Mouse (Mus musculus) MEL (cell line): ENCODE measurements around the gene Stac2. TPM values are rescaled to one million over a fixed set of nuclear protein-coding genes. Genes with fewer than 3 reads are reported as not detected.

Experiments used
- DNase-seq: peaks from one replicate; pipeline ENCODE4 v3.0.0; 2011; ENCODE audit warnings: low read depth, low spot score
- H3K27ac ChIP-seq: 2 replicates; pipeline ENCODE4 v1.5.1; 2012; ENCODE audit warnings: low read depth, mild to moderate bottlenecking, control low read depth, low read length, moderate library complexity; ENCODE audit not compliant: control insufficient read depth
- H3K27me3 ChIP-seq, 2 experiments: fragments of 150-350 bp in 1 of 2; sonication (generic) in 1 of 2; 2 replicates each; pipeline ENCODE4 v1.6.1; 2012; ENCODE audit warnings: low read length in 2 of 2, mild to moderate bottlenecking in 2 of 2, improper control_type of control experiment in 1 of 2, moderate library complexity in 1 of 2; ENCODE audit not compliant: insufficient read depth in 2 of 2, control insufficient read depth in 1 of 2
- H3K36me3 ChIP-seq, 2 experiments: 2 replicates each; pipeline ENCODE4 v1.6.1; 2012 to 2014; ENCODE audit warnings: low read length in 2 of 2, improper control_type of control experiment in 1 of 2, inconsistent platforms in 1 of 2, mild to moderate bottlenecking in 1 of 2; ENCODE audit not compliant: insufficient read depth in 2 of 2, control insufficient read depth in 1 of 2
- H3K4me1 ChIP-seq, 2 experiments: fragments of 150-350 bp in 1 of 2; sonication (generic) in 1 of 2; 2 replicates each; pipeline ENCODE4 v1.6.1; 2012; ENCODE audit warnings: low read length in 2 of 2, improper control_type of control experiment in 1 of 2, mild to moderate bottlenecking in 1 of 2; ENCODE audit not compliant: insufficient read depth in 2 of 2, control insufficient read depth in 1 of 2
- H3K4me3 ChIP-seq, 2 experiments: fragments of 150-350 bp in 1 of 2; sonication (generic) in 1 of 2; 2 replicates each; pipeline ENCODE4 v1.5.1; 2012; ENCODE audit warnings: low read depth in 2 of 2, low read length in 2 of 2, mild to moderate bottlenecking in 2 of 2, moderate library complexity in 2 of 2, control low read depth in 1 of 2, improper control_type of control experiment in 1 of 2; ENCODE audit not compliant: control insufficient read depth in 1 of 2, insufficient read depth in 1 of 2
- H3K79me2 ChIP-seq: 2 replicates; pipeline ENCODE4 v1.6.1; 2012; ENCODE audit warnings: mild to moderate bottlenecking, low read length, moderate library complexity; ENCODE audit not compliant: control insufficient read depth, poor library complexity, insufficient read depth
- H3K9ac ChIP-seq: 2 replicates; pipeline ENCODE4 v1.6.1; 2012; ENCODE audit warnings: low read depth, mild to moderate bottlenecking, control low read depth, low read length, moderate library complexity; ENCODE audit not compliant: control insufficient read depth, poor library complexity, severe bottlenecking
- H3K9me3 ChIP-seq: fragments of 150-350 bp; sonication (generic); replicated peaks from 2 replicates; pipeline ENCODE4 v1.6.1; 2012; ENCODE audit warnings: mild to moderate bottlenecking, low read length, improper control_type of control experiment, moderate library complexity; ENCODE audit not compliant: insufficient read depth
- BHLHE40 ChIP-seq: IDR thresholded peaks from 2 replicates; pipeline ENCODE4 v1.6.1; 2012; ENCODE audit warnings: low read depth, mild to moderate bottlenecking, inconsistent platforms, low read length, improper control_type of control experiment, borderline replicate concordance
- CHD2 ChIP-seq: IDR thresholded peaks from 2 replicates; pipeline ENCODE4 v1.6.1; 2011; ENCODE audit warnings: low read length, improper control_type of control experiment
- CTCF ChIP-seq, 3 experiments: IDR thresholded peaks in 2 of 3; conservative IDR thresholded peaks in 1 of 3; 2 replicates each; pipeline ENCODE4 v1.5.1; 2011 to 2012; ENCODE audit warnings: low read length in 3 of 3, low read depth in 2 of 3, mild to moderate bottlenecking in 2 of 3, improper control_type of control experiment in 1 of 3, inconsistent platforms in 1 of 3, mixed read lengths in 1 of 3, moderate library complexity in 1 of 3; ENCODE audit not compliant: control insufficient read depth in 1 of 3, insufficient read depth in 1 of 3, poor library complexity in 1 of 3, severe bottlenecking in 1 of 3
- E2F4 ChIP-seq: IDR thresholded peaks from 2 replicates; pipeline ENCODE4 v1.6.1; 2011; ENCODE audit warnings: low read depth, low read length, improper control_type of control experiment, borderline replicate concordance
- EP300 ChIP-seq, 2 experiments: IDR thresholded peaks; 2 replicates each; pipeline ENCODE4 v1.6.1; 2011; ENCODE audit warnings: improper control_type of control experiment in 2 of 2, low read length in 2 of 2, low read depth in 1 of 2, mild to moderate bottlenecking in 1 of 2
- ETS1 ChIP-seq: IDR thresholded peaks from 2 replicates; pipeline ENCODE4 v1.6.1; 2012; ENCODE audit warnings: low read depth, mild to moderate bottlenecking, inconsistent platforms, low read length, improper control_type of control experiment, moderate library complexity
- GATA1 ChIP-seq: IDR thresholded peaks from 2 replicates; pipeline ENCODE4 v1.6.1; 2011; ENCODE audit warnings: low read depth, low read length, improper control_type of control experiment
- JUND ChIP-seq: IDR thresholded peaks from 2 replicates; pipeline ENCODE4 v1.6.1; 2011; ENCODE audit warnings: low read depth, mild to moderate bottlenecking, improper control_type of control experiment, low read length
- KAT2A ChIP-seq: conservative IDR thresholded peaks from 2 replicates; pipeline ENCODE4 v1.6.1; 2012; ENCODE audit warnings: low read depth, low read length, improper control_type of control experiment, inconsistent platforms
- MAX ChIP-seq: IDR thresholded peaks from 2 replicates; pipeline ENCODE4 v1.6.1; 2011; ENCODE audit warnings: low read length, improper control_type of control experiment
- MAZ ChIP-seq: IDR thresholded peaks from 2 replicates; pipeline ENCODE4 v1.6.1; 2012; ENCODE audit warnings: low read depth, mild to moderate bottlenecking, inconsistent platforms, low read length, improper control_type of control experiment
- MYB ChIP-seq: IDR thresholded peaks from 2 replicates; pipeline ENCODE4 v1.6.1; 2011; ENCODE audit warnings: mild to moderate bottlenecking, low read depth, low read length, improper control_type of control experiment
- MYC ChIP-seq: IDR thresholded peaks from 2 replicates; pipeline ENCODE4 v1.6.1; 2011; ENCODE audit warnings: low read depth, mild to moderate bottlenecking, low read length, improper control_type of control experiment, moderate library complexity
- NRF1 ChIP-seq: IDR thresholded peaks from 2 replicates; pipeline ENCODE4 v1.6.1; 2014; ENCODE audit warnings: low read depth, mild to moderate bottlenecking, inconsistent platforms, low read length, improper control_type of control experiment, moderate library complexity; ENCODE audit not compliant: poor library complexity, insufficient read depth, severe bottlenecking
- POLR2A ChIP-seq, 2 experiments: IDR thresholded peaks; 2 replicates each; pipeline ENCODE4 v1.6.1; 2011 to 2012; ENCODE audit warnings: low read length in 2 of 2, mild to moderate bottlenecking in 2 of 2, control low read depth in 1 of 2, improper control_type of control experiment in 1 of 2, low read depth in 1 of 2, moderate library complexity in 1 of 2; ENCODE audit not compliant: control insufficient read depth in 1 of 2, insufficient read depth in 1 of 2, poor library complexity in 1 of 2
- POLR2AphosphoS5 ChIP-seq: IDR thresholded peaks from 2 replicates; pipeline ENCODE4 v1.6.1; 2012; ENCODE audit warnings: low read depth, borderline replicate concordance, mild to moderate bottlenecking, inconsistent platforms, low read length, moderate library complexity, mixed read lengths
- TAL1 ChIP-seq: IDR thresholded peaks from 2 replicates; pipeline ENCODE4 v1.6.1; 2012; ENCODE audit warnings: mild to moderate bottlenecking, inconsistent platforms, low read length, moderate library complexity, mixed read lengths
- TCF12 ChIP-seq: IDR thresholded peaks from 2 replicates; pipeline ENCODE4 v1.6.1; 2014; ENCODE audit warnings: low read depth, mild to moderate bottlenecking, inconsistent platforms, low read length, improper control_type of control experiment, moderate library complexity
- UBTF ChIP-seq: IDR thresholded peaks from 2 replicates; pipeline ENCODE4 v1.6.1; 2012; ENCODE audit warnings: low read depth, mild to moderate bottlenecking, inconsistent platforms, low read length, improper control_type of control experiment, moderate library complexity, borderline replicate concordance; ENCODE audit not compliant: insufficient read depth
- USF1 ChIP-seq: IDR thresholded peaks from 2 replicates; pipeline ENCODE4 v1.6.1; 2014; ENCODE audit warnings: low read depth, mild to moderate bottlenecking, inconsistent platforms, low read length, improper control_type of control experiment, moderate library complexity
- USF2 ChIP-seq, 2 experiments: IDR thresholded peaks; 2 replicates each; pipeline ENCODE4 v1.6.1; 2011 to 2012; ENCODE audit warnings: improper control_type of control experiment in 2 of 2, low read length in 2 of 2, borderline replicate concordance in 1 of 2, inconsistent platforms in 1 of 2, low read depth in 1 of 2, mild to moderate bottlenecking in 1 of 2; ENCODE audit not compliant: insufficient read depth in 1 of 2
- ZC3H11A ChIP-seq: IDR thresholded peaks from 2 replicates; pipeline ENCODE4 v1.6.1; 2012; ENCODE audit warnings: low read depth, mild to moderate bottlenecking, inconsistent platforms, low read length, improper control_type of control experiment
- ZMIZ1 ChIP-seq: IDR thresholded peaks from 2 replicates; pipeline ENCODE4 v1.6.1; 2012; ENCODE audit warnings: low read depth, mild to moderate bottlenecking, inconsistent platforms, low read length, improper control_type of control experiment, moderate library complexity
- ZNF384 ChIP-seq: IDR thresholded peaks from 2 replicates; pipeline ENCODE4 v1.6.1; 2012; ENCODE audit warnings: low read depth, mild to moderate bottlenecking, inconsistent platforms, low read length, improper control_type of control experiment
- polyA plus RNA-seq, 2 experiments: library from polyadenylated mRNA; stranded (reverse) in 1 of 2; unstranded in 1 of 2; fragments of >175 nt in 1 of 2; fragments of >200 nt in 1 of 2; gene quantifications; 2 replicates each; pipeline versions ENCODE4 v1.2.1 to v1.2.4; 2012; ENCODE audit warnings: low replicate concordance in 2 of 2, low read depth in 1 of 2; ENCODE audit not compliant: insufficient read length in 2 of 2, insufficient read depth in 1 of 2, missing spikeins in 1 of 2
- total RNA-seq: library from RNA; depleted of rRNA; stranded (reverse); fragments of 300-350 nt; gene quantifications from 2 replicates; pipeline ENCODE4 v1.2.3, GENCODE M21; 2012

Gene Stac2
- total and polyA plus RNA-seq, 3 experiments, result 0.04 TPM; not detected in 2

DNA sequence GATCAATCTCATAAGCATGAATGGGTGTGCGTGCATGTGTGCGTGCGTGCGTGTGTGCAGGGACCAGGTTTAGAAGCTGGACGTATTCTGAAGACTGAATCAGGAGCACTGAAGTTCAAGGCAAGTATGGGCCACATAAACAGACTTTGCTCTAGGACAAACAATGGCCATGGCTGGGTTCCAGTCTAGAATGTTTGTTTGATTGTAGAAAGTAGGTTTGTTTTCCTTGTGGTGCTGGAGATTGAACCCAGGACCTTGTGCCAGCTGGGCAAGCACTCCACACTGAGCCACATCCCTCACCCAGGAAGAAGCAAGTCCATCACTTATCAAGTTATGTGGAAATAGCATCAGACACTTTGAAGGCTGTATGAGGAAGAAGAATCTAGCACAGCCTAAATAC lies 37.1 kb downstream of the Stac2 start:
- no peak for TF ChIP-seq USF1
- TF ChIP-seq EP300 (IDR thresholded peaks at IDR 0.05; ENCODE audit: low read depth in 1 of 2, low read length in 2 of 2), result no peak
- no peak for TF ChIP-seq CTCF (IDR thresholded peaks at IDR 0.05 in 2 of 3, conservative IDR thresholded peaks at IDR 0.05 in 1 of 3; ENCODE audit: control insufficient read depth in 1 of 3, insufficient read depth in 1 of 3, low read depth in 2 of 3, low read length in 3 of 3, poor library complexity in 1 of 3, severe bottlenecking in 1 of 3)
- no peak for TF ChIP-seq E2F4
- no peak for TF ChIP-seq MAZ
- no peak for TF ChIP-seq ZNF384
- TF ChIP-seq POLR2AphosphoS5, result no peak
- TF ChIP-seq UBTF, result no peak
- TF ChIP-seq POLR2A (IDR thresholded peaks at IDR 0.05; ENCODE audit: control insufficient read depth in 1 of 2, insufficient read depth in 1 of 2, low read depth in 1 of 2, low read length in 2 of 2, poor library complexity in 1 of 2), result no peak
- TF ChIP-seq ZC3H11A, result no peak
- no peak for TF ChIP-seq TCF12
- TF ChIP-seq JUND, result no peak
- TF ChIP-seq MAX, result no peak
- no peak for TF ChIP-seq TAL1
- TF ChIP-seq ETS1, result no peak
- TF ChIP-seq KAT2A, result no peak
- TF ChIP-seq, all 39 proteins: peak for 0
- Histone ChIP-seq H3K9me3 (no peaks in the 10 kb centered on the region), H3K36me3 (no peaks in the 10 kb centered on the region), H3K4me1 (peaks cover 0 to 1% of the 10 kb centered on the region in 2 experiments; a peak in 2 of 4 replicates), H3K27ac (no peak overlapping the region), H3K9ac (no peak overlapping the region), H3K27me3 (no peaks in the 10 kb centered on the region), H3K4me3 (no peak overlapping the region), H3K79me2 (no peaks in the 10 kb centered on the region)
- DNase-seq, result no peak

DNA sequence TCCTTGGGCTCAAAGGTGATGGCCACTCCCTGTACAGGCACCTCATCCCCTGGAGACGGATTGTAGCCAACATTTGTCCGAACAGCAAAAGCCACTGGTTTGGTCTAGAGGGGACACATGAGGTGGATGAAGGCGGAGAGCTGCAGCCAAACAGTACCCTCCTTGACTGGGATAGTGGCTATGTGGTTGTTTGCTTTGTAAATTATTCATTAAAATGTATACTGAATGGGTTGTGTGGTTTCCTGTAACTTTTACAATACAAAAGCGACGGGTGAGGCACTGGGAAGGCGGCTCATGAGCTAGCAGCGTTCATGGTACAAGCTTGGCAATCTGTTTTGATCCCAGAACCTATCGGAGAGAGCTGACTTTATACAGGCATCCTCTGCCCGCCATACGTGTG lies 40.4 kb downstream of the Stac2 start:
- no peaks in the 10 kb centered on the region for H3K27me3 ChIP-seq
- no peaks in the 10 kb centered on the region for H3K79me2 ChIP-seq
- H3K9me3 ChIP-seq, result no peaks in the 10 kb centered on the region
- no peaks in the 10 kb centered on the region for H3K36me3 ChIP-seq
- H3K4me3 ChIP-seq, result no peak overlapping the region
- DNase-seq, result no peak
- no peaks in the 10 kb centered on the region for H3K4me1 ChIP-seq
- H3K9ac ChIP-seq, result no peak overlapping the region
- H3K27ac ChIP-seq, result no peak overlapping the region
- no peak for TF ChIP-seq JUND
- no peak for TF ChIP-seq GATA1
- TF ChIP-seq POLR2AphosphoS5, result no peak
- TF ChIP-seq CHD2, result no peak
- no peak for TF ChIP-seq ETS1
- TF ChIP-seq NRF1, result no peak
- no peak for TF ChIP-seq ZNF384
- TF ChIP-seq BHLHE40, result no peak
- TF ChIP-seq POLR2A (IDR thresholded peaks at IDR 0.05; ENCODE audit: control insufficient read depth in 1 of 2, insufficient read depth in 1 of 2, low read depth in 1 of 2, low read length in 2 of 2, poor library complexity in 1 of 2), result no peak
- TF ChIP-seq USF1, result no peak
- TF ChIP-seq MYC, result no peak
- TF ChIP-seq MYB, result no peak
- no peak for TF ChIP-seq ZMIZ1
- TF ChIP-seq ZC3H11A, result no peak
- no peak for TF ChIP-seq MAX
- no peak for TF ChIP-seq USF2 (IDR thresholded peaks at IDR 0.05; ENCODE audit: borderline replicate concordance in 1 of 2, insufficient read depth in 1 of 2, low read depth in 1 of 2, low read length in 2 of 2)
